Mouse (Mus musculus): ENCODE results near the gene Sinhcaf. TPM values are rescaled to one million over a fixed set of nuclear protein-coding genes. Genes with fewer than 3 reads are reported as not detected.
"Not testable (repeated sequence)": the region's sequence is repeated elsewhere in the genome, so short reads cannot be mapped to it uniquely, and the experiment has no call there.

Gene Sinhcaf
- polyA plus RNA-seq, 1 experiment from 2014 or later = 63.9 TPM

- Histone ChIP-seq H3K4me2 (peak overlapping the region; percentile 89), H3K27me3 (no peaks in the 10 kb centered on the region), H3K27ac (peak overlapping the region; percentile 83), H3K4me1 (peaks cover 9% of the 10 kb centered on the region; the same call in 1 of the 2 replicates), H3K36me3 (no peaks in the 10 kb centered on the region), H3K4me3 (peak overlapping the region; percentile 79), H3K9ac (peak overlapping the region; percentile 71), H3K9me3 (no peaks in the 10 kb centered on the region)
- ATAC-seq (ENCODE audit: insufficient number of reproducible peaks, low FRiP score, low TSS enrichment, low read depth) = no peak; the same call in 1 of the 2 replicates
- WGBS = under 1% methylated on average over 30 of the region's 30 CpGs
These were observed 1.9 kb downstream of the Sinhcaf start for GRCm38 (mm10) chr6:148944344-148944766.

GRCm38 (mm10) chr6:148943695-148944094 lies 2.6 kb downstream of the Sinhcaf start:
- H3K9me3 ChIP-seq = no peaks in the 10 kb centered on the region
- 27% methylated on average over 3 of the region's 3 CpGs for WGBS
- ATAC-seq (ENCODE audit: insufficient number of reproducible peaks, low FRiP score, low TSS enrichment, low read depth) = no peak
- H3K36me3 ChIP-seq = no peaks in the 10 kb centered on the region
- H3K27me3 ChIP-seq = no peaks in the 10 kb centered on the region
- peak overlapping the region; percentile 79 for H3K4me3 ChIP-seq
- peak overlapping the region; percentile 89 for H3K4me2 ChIP-seq
- no peak overlapping the region for H3K9ac ChIP-seq
- H3K4me1 ChIP-seq = peaks cover 9% of the 10 kb centered on the region; the same call in 1 of the 2 replicates
- no peak overlapping the region for H3K27ac ChIP-seq

- H3K4me1 ChIP-seq = peaks cover 9% of the 10 kb centered on the region; the same call in 1 of the 2 replicates
- H3K4me2 ChIP-seq = no peak overlapping the region
- H3K9me3 ChIP-seq = no peaks in the 10 kb centered on the region
- H3K9ac ChIP-seq = no peak overlapping the region
- 71% methylated on average over 4 of the region's 4 CpGs for WGBS
- H3K36me3 ChIP-seq = no peaks in the 10 kb centered on the region
- H3K4me3 ChIP-seq = no peak overlapping the region
- H3K27ac ChIP-seq = no peak overlapping the region
- H3K27me3 ChIP-seq = no peaks in the 10 kb centered on the region
- no peak for ATAC-seq (ENCODE audit: insufficient number of reproducible peaks, low FRiP score, low TSS enrichment, low read depth)
These were observed 3.9 kb downstream of the Sinhcaf start for GRCm38 (mm10) chr6:148942406-148942805.

GRCm38 (mm10) chr6:148941880-148942279 lies 4.4 kb downstream of the Sinhcaf start:
- Histone ChIP-seq H3K36me3 (no peaks in the 10 kb centered on the region), H3K4me3 (no peak overlapping the region)
- 70% methylated on average over 5 of the region's 5 CpGs for WGBS

GRCm38 (mm10) chr6:148940383-148940782 lies 5.9 kb downstream of the Sinhcaf start:
- not testable (repeated sequence) for H3K9me3 ChIP-seq; H3K4me3 ChIP-seq; H3K9ac ChIP-seq; H3K36me3 ChIP-seq; H3K27me3 ChIP-seq; H3K27ac ChIP-seq; H3K4me2 ChIP-seq; ATAC-seq (ENCODE audit: insufficient number of reproducible peaks, low FRiP score, low TSS enrichment, low read depth); H3K4me1 ChIP-seq
- WGBS = 86% methylated on average over 2 of the region's 3 CpGs

More at GRCm38 (mm10) chr6:148941880-148942279, 4.4 kb downstream of the Sinhcaf start:
- Histone ChIP-seq H3K9ac (no peak overlapping the region), H3K27ac (no peak overlapping the region), H3K27me3 (no peaks in the 10 kb centered on the region), H3K4me1 (peaks cover 6% of the 10 kb centered on the region; the same call in 1 of the 2 replicates), H3K4me2 (no peak overlapping the region), H3K9me3 (no peaks in the 10 kb centered on the region)
- ATAC-seq (ENCODE audit: insufficient number of reproducible peaks, low FRiP score, low TSS enrichment, low read depth) = no peak

GRCm38 (mm10) chr6:148937693-148938092 lies 8.6 kb downstream of the Sinhcaf start:
- Histone ChIP-seq H3K4me3 (no peak overlapping the region), H3K27ac (no peak overlapping the region), H3K4me1 (no peaks in the 10 kb centered on the region), H3K9ac (no peak overlapping the region), H3K4me2 (no peak overlapping the region), H3K9me3 (no peaks in the 10 kb centered on the region), H3K27me3 (no peaks in the 10 kb centered on the region), H3K36me3 (no peaks in the 10 kb centered on the region)
- ATAC-seq (ENCODE audit: insufficient number of reproducible peaks, low FRiP score, low TSS enrichment, low read depth) = no peak
- WGBS = 21% methylated on average over 1 of the region's 1 CpGs

GRCm38 (mm10) chr6:148934961-148935590 lies 11.2 kb downstream of the Sinhcaf start:
- ATAC-seq (ENCODE audit: insufficient number of reproducible peaks, low FRiP score, low TSS enrichment, low read depth) = no peak
- Histone ChIP-seq H3K36me3 (peaks cover 18% of the 10 kb centered on the region), H3K4me2 (no peak overlapping the region), H3K9ac (no peak overlapping the region), H3K4me3 (no peak overlapping the region), H3K27me3 (no peaks in the 10 kb centered on the region), H3K4me1 (no peaks in the 10 kb centered on the region), H3K27ac (no peak overlapping the region), H3K9me3 (no peaks in the 10 kb centered on the region)
- 87% methylated on average over 3 of the region's 3 CpGs for WGBS

- peaks cover 41% of the 10 kb centered on the region for H3K36me3 ChIP-seq
- no peak for ATAC-seq (ENCODE audit: insufficient number of reproducible peaks, low FRiP score, low TSS enrichment, low read depth)
- no peak overlapping the region for H3K4me2 ChIP-seq
- H3K4me3 ChIP-seq = no peak overlapping the region
- no peak overlapping the region for H3K27ac ChIP-seq
- no peaks in the 10 kb centered on the region for H3K4me1 ChIP-seq
- no peaks in the 10 kb centered on the region; the same call in 1 of the 2 replicates for H3K9me3 ChIP-seq
- no peak overlapping the region for H3K9ac ChIP-seq
- H3K27me3 ChIP-seq = no peaks in the 10 kb centered on the region
- 82% methylated on average over 6 of the region's 6 CpGs for WGBS
These were observed 15.0 kb downstream of the Sinhcaf start for GRCm38 (mm10) chr6:148931281-148931680.

- Histone ChIP-seq H3K4me1 (no peaks in the 10 kb centered on the region), H3K36me3 (peaks cover 15% of the 10 kb centered on the region), H3K9me3 (no peaks in the 10 kb centered on the region), H3K27ac (no peak overlapping the region), H3K9ac (no peak overlapping the region), H3K4me3 (no peak overlapping the region), H3K27me3 (no peaks in the 10 kb centered on the region), H3K4me2 (no peak overlapping the region)
- no peak for ATAC-seq (ENCODE audit: insufficient number of reproducible peaks, low FRiP score, low TSS enrichment, low read depth)
These were observed 27.3 kb downstream of the Sinhcaf start for GRCm38 (mm10) chr6:148918841-148919398.

- Histone ChIP-seq H3K36me3 (peaks cover 13% of the 10 kb centered on the region), H3K9ac (no peak overlapping the region), H3K4me2 (no peak overlapping the region), H3K27me3 (no peaks in the 10 kb centered on the region), H3K27ac (no peak overlapping the region), H3K4me3 (no peak overlapping the region), H3K4me1 (no peaks in the 10 kb centered on the region), H3K9me3 (no peaks in the 10 kb centered on the region)
- 52% methylated on average over 1 of the region's 1 CpGs for WGBS
- no peak for ATAC-seq (ENCODE audit: insufficient number of reproducible peaks, low FRiP score, low TSS enrichment, low read depth)
These were observed 28.6 kb downstream of the Sinhcaf start for GRCm38 (mm10) chr6:148917672-148918071.

GRCm38 (mm10) chr6:148916817-148917216 lies 29.4 kb downstream of the Sinhcaf start:
- no peaks in the 10 kb centered on the region for H3K27me3 ChIP-seq
- H3K4me2 ChIP-seq = no peak overlapping the region
- H3K9ac ChIP-seq = no peak overlapping the region
- peaks cover 13% of the 10 kb centered on the region for H3K36me3 ChIP-seq
- ATAC-seq (ENCODE audit: insufficient number of reproducible peaks, low FRiP score, low TSS enrichment, low read depth) = no peak
- H3K27ac ChIP-seq = no peak overlapping the region
- no peaks in the 10 kb centered on the region for H3K9me3 ChIP-seq
- no peak overlapping the region for H3K4me3 ChIP-seq
- 35% methylated on average over 3 of the region's 3 CpGs for WGBS
- H3K4me1 ChIP-seq = no peaks in the 10 kb centered on the region

- no peaks in the 10 kb centered on the region for H3K4me1 ChIP-seq
- H3K4me2 ChIP-seq = no peak overlapping the region
- no peak overlapping the region for H3K4me3 ChIP-seq
- no peak overlapping the region for H3K9ac ChIP-seq
- no peak overlapping the region for H3K27ac ChIP-seq
- H3K9me3 ChIP-seq = no peaks in the 10 kb centered on the region
- WGBS = 9% methylated on average over 2 of the region's 2 CpGs
- no peak for ATAC-seq (ENCODE audit: insufficient number of reproducible peaks, low FRiP score, low TSS enrichment, low read depth)
- 0 out of 2 replicates have a peak, but pooled peaks cover 4% of the 10 kb centered on the region for H3K36me3 ChIP-seq
- H3K27me3 ChIP-seq = no peaks in the 10 kb centered on the region
These were observed 32.3 kb downstream of the Sinhcaf start for GRCm38 (mm10) chr6:148913938-148914337.
